Mouse (Mus musculus): Measurements from ENCODE around the gene Pla2r1.

DNA sequence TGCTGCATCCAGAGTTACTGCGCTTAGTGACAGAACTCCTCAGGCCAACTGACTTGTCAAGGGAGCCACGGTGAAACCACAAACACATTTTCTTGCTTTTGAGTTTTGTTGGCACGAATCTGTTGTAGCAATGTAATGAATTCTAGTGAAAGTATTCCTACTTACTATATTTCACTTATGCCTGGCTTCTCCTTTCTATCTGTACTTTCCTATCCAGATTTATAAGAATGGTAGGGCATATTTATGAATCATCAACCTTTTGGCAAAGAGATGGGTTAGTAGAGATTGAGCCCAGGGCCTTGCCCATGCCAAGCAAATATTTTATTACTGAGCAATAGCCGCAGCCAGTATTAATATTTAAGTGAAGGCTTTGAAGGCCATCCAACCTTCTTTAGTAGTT is 30.3 kb upstream of the Pla2r1 start:
- TF ChIP-seq CTCF (IDR thresholded peaks at IDR 0.05; ENCODE audit: low read depth, low read length) (no peak), GATA1 (IDR thresholded peaks at IDR 0.05; ENCODE audit: borderline replicate concordance, low read length) (no peak), TAL1 (conservative IDR thresholded peaks at IDR 0.05; ENCODE audit: low read depth, low read length) (no peak), GATA2 (IDR thresholded peaks at IDR 0.05; ENCODE audit: borderline replicate concordance, low read depth, low read length) (no peak)
